Mouse (Mus musculus) cerebellum, postnatal 10 days (tissue): ENCODE results near the gene Chst8.
A peak's percentile ranks its signal among the peaks of the same experiment; 100 is the strongest.

Experiments
- DNase-seq, 2 experiments: peaks; one replicate each; pipeline ENCODE4 v3.0.0; 2021; ENCODE audit warnings: mixed read lengths in 2 of 2

The Chst8 gene

DNA sequence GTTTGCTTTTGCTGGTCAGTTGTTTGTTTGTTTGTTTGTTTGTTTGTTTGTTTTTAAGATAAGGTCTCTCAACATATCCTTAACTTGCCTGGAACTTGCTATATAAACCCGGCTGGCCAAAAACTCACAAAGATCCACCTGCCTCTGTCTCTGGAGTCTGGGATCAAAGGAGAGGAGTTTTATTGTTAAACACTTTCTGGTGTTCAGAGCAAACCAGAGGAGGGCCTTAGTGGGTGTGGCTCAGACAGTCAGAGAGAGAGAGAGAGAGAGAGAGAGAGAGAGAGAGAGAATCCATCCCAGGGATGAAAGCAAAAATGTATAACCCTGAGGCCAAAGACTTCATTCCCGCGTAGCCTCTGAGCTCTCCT is 13.1 kb downstream of the Chst8 start:
- DNase-seq: no peak

GRCm38 (mm10) chr7:34798441-34799403 is 13.8 kb downstream of the Chst8 start:
- peak; percentile 56 to 70 for DNase-seq

- DNase-seq: no peak
Observed at GRCm38 (mm10) chr7:34798039-34798438, 14.5 kb downstream of the Chst8 start.

- DNase-seq: no peak
Observed at GRCm38 (mm10) chr7:34790459-34790858, 22.1 kb downstream of the Chst8 start.

DNA sequence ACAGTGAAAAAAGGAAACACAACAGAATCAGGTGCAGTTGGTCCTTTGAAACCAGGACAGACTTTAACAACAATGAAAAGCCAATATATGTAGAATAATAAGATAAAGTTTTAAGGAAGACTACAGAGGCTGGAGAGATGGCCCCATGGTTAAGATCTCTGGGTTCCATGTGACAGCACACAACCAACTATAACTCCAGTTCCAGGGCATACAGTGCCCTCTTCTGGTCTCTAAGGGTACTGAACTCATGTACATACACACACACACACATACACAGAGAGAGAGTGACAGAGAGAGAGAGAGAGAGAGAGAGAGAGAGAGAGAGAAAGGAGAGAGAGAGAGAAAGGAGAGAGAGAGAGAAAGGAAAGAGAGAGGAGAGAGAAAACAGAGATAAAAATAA is 25.3 kb downstream of the Chst8 start:
- no peak for DNase-seq

- no peak for DNase-seq
Observed at GRCm38 (mm10) chr7:34785052-34785451, 27.5 kb downstream of the Chst8 start.

DNA sequence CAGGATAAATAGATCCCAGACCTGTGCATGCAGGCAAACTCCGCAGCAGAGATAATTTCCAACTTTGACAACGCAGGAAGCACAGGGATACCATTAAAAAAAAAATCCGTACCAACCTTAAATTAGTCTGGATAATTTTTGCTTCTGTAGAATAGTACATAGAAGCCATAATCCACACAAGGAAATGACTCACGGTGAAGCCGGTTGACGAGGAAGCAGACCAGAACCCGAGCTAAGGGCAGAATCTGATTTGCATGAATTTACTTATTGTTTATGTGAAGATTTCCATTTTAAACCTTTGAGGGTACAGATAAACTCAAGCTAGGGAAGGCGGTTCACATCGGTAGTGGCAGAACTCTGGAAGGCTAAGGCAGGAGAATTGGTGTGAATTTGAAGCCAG is 28.0 kb downstream of the Chst8 start:
- DNase-seq: no peak

DNA sequence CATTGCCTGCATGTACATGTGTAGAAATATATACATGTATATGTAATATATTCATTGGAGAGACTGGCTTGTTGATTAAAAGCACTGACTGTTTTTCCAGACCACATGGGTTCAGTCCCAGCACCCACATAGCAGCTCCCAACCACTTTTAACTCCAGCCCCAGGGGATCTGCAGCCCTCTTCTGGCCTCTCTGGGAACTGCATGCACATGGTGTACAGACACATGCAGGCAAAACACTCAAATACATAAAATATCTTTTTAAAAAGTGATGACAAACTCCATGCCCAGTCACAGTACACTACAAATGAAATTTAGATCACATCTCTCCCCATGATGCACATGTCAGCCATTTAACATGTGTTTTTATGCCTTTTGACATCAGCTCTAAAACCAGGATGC is 30.5 kb downstream of the Chst8 start:
- DNase-seq: no peak

DNA sequence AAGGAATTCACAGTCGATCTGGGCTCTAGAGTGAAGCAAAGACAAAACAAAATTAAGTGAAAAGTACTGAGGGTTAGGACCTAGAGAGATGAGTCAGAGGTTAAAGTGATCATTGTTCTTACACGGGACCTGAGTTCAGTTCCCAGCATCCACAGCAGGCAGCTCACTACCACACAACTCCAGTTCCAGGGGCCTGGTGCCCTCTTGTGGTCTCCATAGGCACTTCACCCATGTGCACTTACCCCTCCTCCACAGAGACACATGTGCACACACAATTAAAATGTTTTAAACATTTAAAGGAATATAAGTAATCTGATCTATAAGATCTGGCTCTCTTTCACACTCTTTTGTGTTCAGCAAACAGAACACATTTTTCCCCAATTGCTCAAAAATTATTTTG is 31.3 kb downstream of the Chst8 start:
- DNase-seq: no peak

DNA sequence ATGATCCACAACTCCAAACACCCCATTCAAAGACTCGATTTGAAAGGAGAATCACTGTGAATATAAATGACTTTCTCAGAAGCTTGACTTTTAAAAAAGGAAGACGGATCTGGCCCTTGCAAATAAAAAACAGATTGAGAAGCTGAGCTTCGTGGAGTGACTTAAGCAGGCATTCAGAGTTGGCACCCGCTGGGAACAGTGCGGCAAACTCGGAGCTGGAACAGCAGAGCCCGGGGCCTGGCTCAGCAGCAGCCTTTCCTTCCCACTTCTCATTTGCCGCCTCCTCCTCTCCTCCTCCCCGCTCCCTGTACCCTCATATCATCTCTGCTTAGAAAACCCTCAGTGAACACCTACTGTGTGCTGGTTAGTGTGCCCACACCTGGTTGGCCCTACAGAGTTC is 34.1 kb downstream of the Chst8 start:
- peak in 1 of 2 experiments; percentile 57 for DNase-seq

DNA sequence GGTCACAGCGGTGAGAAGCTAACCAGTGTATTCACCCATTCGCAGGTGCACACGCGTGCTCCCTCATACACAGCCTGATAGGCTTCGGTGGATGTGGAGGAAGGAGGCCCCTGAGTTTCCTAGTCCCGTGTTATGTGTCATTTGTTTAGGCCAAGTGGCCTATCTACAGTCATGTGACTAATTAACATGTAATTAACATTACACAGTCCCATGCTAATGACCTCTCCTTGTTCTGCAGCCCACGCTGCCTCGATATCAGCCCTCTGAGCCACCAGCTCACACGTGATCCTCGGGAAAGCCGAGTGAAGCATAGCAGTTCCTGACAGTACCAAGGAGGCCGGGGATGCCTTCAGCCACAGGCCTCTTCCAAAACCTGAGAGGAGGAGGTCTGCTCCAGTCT is 36.9 kb downstream of the Chst8 start:
- DNase-seq: no peak

- no peak for DNase-seq
Observed at GRCm38 (mm10) chr7:34774947-34775346, 37.6 kb downstream of the Chst8 start.

DNA sequence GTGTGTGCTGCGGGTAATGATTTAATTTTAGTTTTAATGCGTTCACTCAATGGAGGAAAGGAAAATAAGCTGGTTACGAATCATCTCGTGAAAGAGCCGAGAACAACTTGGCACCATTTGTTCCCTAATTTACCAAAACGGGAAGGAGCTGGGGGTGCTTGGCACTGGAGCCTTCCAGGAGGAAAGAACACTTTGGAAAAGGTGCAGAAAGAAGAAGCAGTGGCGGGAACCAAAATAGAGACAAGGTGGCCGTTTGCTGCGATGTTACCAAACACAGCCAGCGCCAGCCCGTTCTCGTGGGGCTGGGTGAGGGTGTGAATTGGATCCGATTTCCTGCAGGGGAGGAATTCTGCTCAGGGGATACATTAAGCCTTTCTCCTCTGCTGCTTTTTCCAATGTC is 38.5 kb downstream of the Chst8 start:
- peak in 1 of 2 experiments; percentile 48 for DNase-seq

- DNase-seq: no peak
Observed at GRCm38 (mm10) chr7:34773309-34773708, 39.2 kb downstream of the Chst8 start.

DNA sequence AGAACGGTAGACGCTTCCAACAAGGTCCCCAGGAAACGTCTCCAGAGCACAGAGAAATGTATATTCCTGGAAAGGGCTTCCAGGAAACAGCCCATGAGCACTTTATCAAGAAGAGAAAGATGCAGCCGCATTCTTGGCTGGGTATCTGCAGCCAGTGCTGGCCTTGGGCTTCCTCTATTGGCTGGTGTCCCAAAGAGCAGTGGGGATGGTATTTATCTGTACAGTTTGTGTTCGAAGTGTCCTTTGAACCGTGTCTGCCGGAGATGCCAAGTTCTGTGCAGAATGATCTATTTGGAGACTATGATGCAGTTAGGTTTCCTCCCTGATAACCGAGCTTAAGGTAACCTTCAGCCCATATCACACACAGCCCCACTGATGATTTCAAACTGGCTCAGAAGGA is 43.0 kb downstream of the Chst8 start:
- peak; percentile 81 to 86 for DNase-seq

DNA sequence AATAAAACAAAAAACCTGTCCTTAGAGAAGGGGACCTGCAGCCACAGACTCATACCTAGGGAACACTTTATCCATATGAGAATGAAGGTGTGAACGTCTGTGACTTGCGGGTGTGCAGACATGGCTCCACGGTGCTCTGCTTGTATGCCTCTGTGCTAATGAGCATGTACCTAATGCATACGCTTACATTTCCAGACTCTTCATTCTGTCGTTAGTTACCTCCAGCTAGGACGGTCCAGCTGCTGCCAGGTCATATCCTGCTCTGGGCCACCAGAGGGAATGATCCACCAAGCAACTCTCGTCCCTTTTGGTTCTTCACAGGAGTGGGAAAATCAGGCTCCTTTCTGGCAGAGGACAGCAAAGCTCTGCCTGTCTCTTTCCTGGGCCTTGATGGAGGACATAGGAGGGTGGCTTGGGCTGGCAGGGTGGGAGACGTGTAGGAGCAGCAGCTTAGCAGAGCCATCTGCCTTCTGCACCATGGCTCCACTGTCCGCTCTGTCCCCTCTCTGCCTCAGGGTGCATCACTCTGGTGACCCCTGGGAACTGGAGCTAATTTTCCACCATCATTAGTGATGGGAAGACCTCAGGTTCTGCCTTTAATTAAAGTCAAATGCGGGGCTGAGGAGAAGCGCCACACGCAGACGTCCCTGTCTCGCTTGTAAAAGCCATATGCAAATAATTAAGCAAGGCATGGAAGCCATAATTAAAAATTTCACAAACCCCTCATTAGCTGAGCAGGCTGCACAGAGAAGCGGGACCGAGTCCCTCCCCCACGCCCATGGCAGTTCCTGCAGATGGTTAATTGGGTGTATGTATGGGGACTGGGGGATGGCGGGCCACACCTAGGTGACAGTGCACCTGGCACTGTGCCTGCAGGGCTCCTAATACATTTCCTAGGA is 48.0 kb downstream of the Chst8 start:
- DNase-seq: no peak

- peak; percentile 69 to 74 for DNase-seq
Observed at GRCm38 (mm10) chr7:34759378-34759822, 53.1 kb downstream of the Chst8 start.

DNA sequence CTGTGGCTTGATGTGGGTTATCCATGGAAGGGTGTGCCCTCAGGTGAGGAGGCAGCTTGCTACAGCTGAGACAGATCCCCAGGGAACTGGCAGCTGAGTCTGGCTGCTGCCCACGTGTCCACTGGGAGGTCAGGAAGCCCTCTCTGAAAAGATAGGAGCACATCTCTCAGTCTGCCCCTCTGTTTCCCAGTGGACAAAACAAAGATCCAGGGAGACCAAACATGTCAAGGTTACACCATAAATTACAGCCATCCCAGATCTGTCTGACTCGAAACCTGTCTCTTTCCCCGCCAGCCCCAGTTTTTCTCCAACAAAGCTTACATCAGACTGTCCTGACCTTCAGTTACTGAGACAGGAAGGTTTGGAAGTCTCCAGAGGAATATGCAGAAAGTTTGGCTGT is 53.8 kb downstream of the Chst8 start:
- DNase-seq: no peak

GRCm38 (mm10) chr7:34757513-34757912 is 55.0 kb downstream of the Chst8 start:
- no peak for DNase-seq

GRCm38 (mm10) chr7:34753140-34753886 is 59.2 kb downstream of the Chst8 start:
- peak; percentile 53 to 61 for DNase-seq

- DNase-seq: no peak
Observed at GRCm38 (mm10) chr7:34752151-34752762, 60.3 kb downstream of the Chst8 start.

DNA sequence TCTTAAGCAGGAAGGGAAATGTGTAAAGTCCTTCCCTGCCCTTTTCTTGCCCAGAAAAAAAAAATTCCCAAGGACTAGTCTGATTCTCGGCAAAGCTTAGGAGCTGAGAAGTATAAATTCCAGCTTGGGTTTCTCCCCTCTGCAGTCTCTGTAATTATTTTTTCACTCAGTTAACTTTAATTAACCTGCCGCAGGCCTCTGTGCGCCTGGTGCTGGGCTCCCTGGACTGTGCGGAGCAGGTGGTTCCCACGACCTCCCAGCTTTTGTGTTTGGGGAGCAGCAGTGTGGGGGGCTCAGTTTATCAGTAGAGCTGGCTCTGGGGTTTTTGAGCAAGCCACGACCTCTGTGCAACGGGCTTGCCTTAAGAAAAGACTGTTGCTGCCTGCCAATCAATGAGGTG is 62.2 kb downstream of the Chst8 start:
- no peak for DNase-seq
